ENCODE assay signal across 13 mouse cellular contexts in genomic region chr7:98804841-98805772, GRCm38 (mm10). TPM values are rescaled to one million over a fixed set of nuclear protein-coding genes. Genes with fewer than 3 reads are reported as not detected.
DNase-seq lines count a peak whose midpoint lies in the region; ATAC-seq lines count a peak whose summit lies in the region.
"Had no signal": no experiment of that assay in that cellular context is flagged by ENCODE, and none has a peak within 500 bp of the region (broad histone marks: within the 10 kb centered on the region; RNA-seq: fewer than 3 reads in every experiment).

No protein-coding gene starts in this region.

- H3K36me3 ChIP-seq in kidney, embryonic 14.5 days (ENCODE audit: control insufficient read depth, insufficient read depth, low read length), result no peaks in the 10 kb centered on the region
- H3K36me3 ChIP-seq: liver, embryonic 13.5 days; neural tube, embryonic 12.5 days; stomach, embryonic 15.5 days had no signal

- H3K27ac ChIP-seq in kidney, embryonic 14.5 days (ENCODE audit: low read depth, low read length), result no peak overlapping the region; the same call in 1 of the 2 replicates
- H3K27ac ChIP-seq: liver, embryonic 13.5 days; neural tube, embryonic 12.5 days; stomach, embryonic 15.5 days had no signal

- H3K4me3 ChIP-seq in kidney, embryonic 14.5 days (ENCODE audit: low read length), result no peak overlapping the region
- H3K4me3 ChIP-seq: liver, embryonic 13.5 days; neural tube, embryonic 12.5 days; stomach, embryonic 15.5 days had no signal

- WGBS in kidney, embryonic 14.5 days, result 45% methylated on average over 12 of the region's 12 CpGs

- ATAC-seq in kidney, embryonic 14.5 days (ENCODE audit: low FRiP score, low TSS enrichment), result peak; percentile 45; the same call in 1 of the 2 replicates
- ATAC-seq in neutrophil, adult 5-6 weeks (ENCODE audit: extremely low read depth, insufficient number of reproducible peaks, low FRiP score, poor library complexity, severe bottlenecking), result peak; percentile 20; the same call in 1 of the 2 replicates
- ATAC-seq: activated CD4-positive, CD25-positive, alpha-beta regulatory T cell, adult 4 months had no signal

- H3K9me3 ChIP-seq in kidney, embryonic 14.5 days (ENCODE audit: control insufficient read depth, low read length), result no peaks in the 10 kb centered on the region
- H3K9me3 ChIP-seq: liver, embryonic 13.5 days; neural tube, embryonic 12.5 days; stomach, embryonic 15.5 days had no signal

- peaks cover 11% of the 10 kb centered on the region; the same call in 1 of the 2 replicates for H3K4me1 ChIP-seq in kidney, embryonic 14.5 days (ENCODE audit: control insufficient read depth, insufficient read depth, low read length)
- H3K4me1 ChIP-seq: liver, embryonic 13.5 days had no signal

- H3K27me3 ChIP-seq in kidney, embryonic 14.5 days (ENCODE audit: control insufficient read depth, insufficient read depth, low read length), result no peaks in the 10 kb centered on the region; the same call in 1 of the 2 replicates
- H3K27me3 ChIP-seq: liver, embryonic 13.5 days; neural tube, embryonic 12.5 days; stomach, embryonic 15.5 days had no signal

- peak; percentile 64 for DNase-seq in adrenal gland, postnatal 14 days
- DNase-seq in adrenal gland, adult 8-10 months, result no peak
- peak; percentile 62 for DNase-seq in lung, postnatal 36 days
- no peak for DNase-seq in lung, postnatal 10 days
- DNase-seq in right cerebral cortex, postnatal 36 days (ENCODE audit: low spot score in 2 of 2), result no peak
- no peak for DNase-seq in frontal cortex, postnatal 25 days (ENCODE audit: low spot score in 2 of 2)
- DNase-seq: gastrocnemius, postnatal 25 days; liver, embryonic 13.5 days had no signal

- no peak overlapping the region for H3K4me2 ChIP-seq in kidney, embryonic 14.5 days (replicated peaks; ENCODE audit: low read depth, low read length)
- H3K4me2 ChIP-seq: liver, embryonic 13.5 days; neural tube, embryonic 12.5 days; stomach, embryonic 15.5 days had no signal

- H3K9ac ChIP-seq in kidney, embryonic 14.5 days (ENCODE audit: low read depth, low read length), result no peak overlapping the region
- H3K9ac ChIP-seq: liver, embryonic 13.5 days; neural tube, embryonic 12.5 days; stomach, embryonic 15.5 days had no signal

RNA-seq across cellular contexts. Expression of gene Wnt11, which starts 29.8 kb away (rescaled TPM):
- total RNA-seq in adrenal gland, postnatal 14 days (2021), result 1.8 and 7.4 TPM in 2 replicates
- 1 to 10 TPM in 3 of 4 experiments, under 1 TPM in 1; 0.59 to 1.5 (median 1.2) TPM for total RNA-seq in adrenal gland, adult 8-10 months (2022)
- 41.6 and 45.3 TPM in 2 replicates for polyA plus RNA-seq in kidney, embryonic 14.5 days (2014; fragmentation: Nextera tagmentation; extraction: Ambion mirVana)
- 0.37 and 0.81 TPM in 2 replicates for total RNA-seq in neutrophil, adult 5-6 weeks (2017)
- polyA plus RNA-seq: activated CD4-positive, CD25-positive, alpha-beta regulatory T cell, adult 4 months had no signal

Comparison
In these comparisons a context has a peak if more than half of its experiments do, and no peak if none do; other contexts are left out.
1. DNase-seq: peak in adrenal gland, postnatal 14 days (single experiment) and lung, postnatal 36 days (single experiment); none in adrenal gland, adult 8-10 months (single experiment), lung, postnatal 10 days (single experiment), right cerebral cortex, postnatal 36 days (0 of 2) and frontal cortex, postnatal 25 days (0 of 2).